Mouse (Mus musculus): Measurements from ENCODE around the gene Shisal1.

Gene Shisal1

GRCm38 (mm10) chr15:84425733-84426132 lies 21.2 kb downstream of the Shisal1 start:
- no peak for DNase-seq (ENCODE audit: low read depth, low spot score)

- DNase-seq (ENCODE audit: low read depth, low spot score) = no peak
These were observed 23.1 kb downstream of the Shisal1 start for GRCm38 (mm10) chr15:84423781-84424180.

DNA sequence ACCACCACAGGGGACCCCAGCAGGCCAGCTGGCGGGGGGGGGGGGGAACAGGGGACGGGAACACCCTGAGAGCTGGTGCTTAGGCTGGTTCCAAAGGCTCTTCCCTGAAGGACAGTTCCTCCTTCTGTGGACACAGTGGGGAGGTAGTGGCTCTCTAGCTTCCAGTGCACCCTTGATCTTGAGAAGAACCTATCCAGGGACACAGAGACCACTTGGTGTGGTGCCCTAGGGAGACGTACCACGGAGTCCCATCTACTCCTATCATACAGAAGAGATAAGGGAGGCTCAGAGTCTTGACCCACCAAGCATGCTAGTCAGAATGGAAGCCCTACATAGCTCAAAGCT lies 28.7 kb downstream of the Shisal1 start:
- DNase-seq (ENCODE audit: low read depth, low spot score) = no peak

DNA sequence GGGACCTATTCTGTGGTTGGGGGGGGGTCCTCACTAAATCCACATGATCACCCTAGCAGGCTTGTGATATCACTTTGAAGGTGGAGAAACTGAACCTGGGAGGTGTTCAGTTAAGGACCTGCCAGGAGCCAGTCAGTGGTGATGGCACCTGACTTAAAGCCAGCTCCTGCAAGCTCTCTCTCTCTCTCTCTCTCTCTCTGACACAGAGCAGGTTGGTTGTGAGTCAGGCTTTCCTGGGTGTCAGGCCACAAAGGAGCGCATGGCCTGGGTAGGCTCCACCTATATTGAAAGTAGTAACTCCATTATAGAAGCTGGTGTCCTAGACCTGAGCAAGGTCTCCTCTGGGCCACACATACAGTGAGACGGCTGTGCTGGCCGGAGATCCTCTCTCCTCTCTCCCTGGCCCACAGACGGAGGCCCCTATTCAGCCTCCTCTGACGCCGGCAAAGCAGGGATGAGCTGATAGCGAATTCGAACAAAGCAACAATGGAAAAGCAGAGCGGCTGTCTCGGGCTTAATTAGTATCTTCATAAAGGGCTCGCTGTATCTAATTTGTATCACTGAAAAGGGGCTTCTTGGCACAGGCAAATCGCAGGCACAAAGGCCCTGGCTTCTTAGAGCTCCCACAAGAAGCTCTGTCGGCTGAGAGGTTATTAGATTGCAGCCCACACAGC lies 29.2 kb downstream of the Shisal1 start:
- no peak for DNase-seq (ENCODE audit: low read depth, low spot score)

- DNase-seq (ENCODE audit: low read depth, low spot score) = no peak
These were observed 29.9 kb downstream of the Shisal1 start for GRCm38 (mm10) chr15:84417017-84417416.

GRCm38 (mm10) chr15:84414040-84414848 lies 32.7 kb downstream of the Shisal1 start:
- DNase-seq (ENCODE audit: low read depth, low spot score) = peak; percentile 71

GRCm38 (mm10) chr15:84412409-84412808 lies 34.5 kb downstream of the Shisal1 start:
- DNase-seq (ENCODE audit: low read depth, low spot score) = no peak

DNA sequence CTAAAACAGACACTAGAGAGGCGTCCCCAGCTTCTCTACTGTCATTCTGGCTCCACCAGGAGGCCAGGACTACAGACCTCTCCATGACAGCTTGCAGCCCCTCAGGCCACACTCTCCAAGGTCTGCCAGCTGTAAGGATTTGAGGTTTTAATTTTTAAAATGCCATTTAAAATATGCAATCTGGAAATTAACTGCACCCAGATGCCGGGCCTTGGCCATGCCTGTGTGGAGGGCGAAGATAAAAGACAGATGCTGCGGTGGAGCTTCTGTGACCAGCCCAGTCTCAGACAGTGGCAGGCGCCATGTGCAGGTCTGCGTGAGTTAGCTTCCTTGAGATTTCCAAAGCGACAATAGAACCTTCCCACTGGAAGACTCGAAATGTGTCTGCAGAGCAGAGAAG lies 36.8 kb downstream of the Shisal1 start:
- DNase-seq (ENCODE audit: low read depth, low spot score) = no peak

DNA sequence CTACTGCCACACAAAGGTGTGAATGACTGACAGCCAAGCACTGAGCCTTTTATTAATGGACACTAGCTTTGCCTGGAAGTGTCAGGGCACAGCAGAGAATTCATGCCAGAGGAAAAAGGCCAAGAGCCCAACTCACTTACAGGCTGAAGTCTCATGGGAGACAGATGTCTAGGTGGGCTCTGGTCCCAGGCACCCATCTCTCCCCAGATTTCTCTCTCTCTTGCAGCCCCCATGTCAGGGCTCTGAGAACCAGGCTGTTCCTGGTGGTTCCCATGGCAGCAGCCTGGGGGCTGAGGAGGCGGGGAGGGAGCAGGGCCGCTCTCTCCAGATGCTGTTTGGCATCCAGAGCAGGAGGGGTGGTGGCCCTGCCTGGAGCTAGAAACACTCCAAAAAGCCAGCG lies 38.3 kb downstream of the Shisal1 start:
- DNase-seq (ENCODE audit: low read depth, low spot score) = no peak

DNA sequence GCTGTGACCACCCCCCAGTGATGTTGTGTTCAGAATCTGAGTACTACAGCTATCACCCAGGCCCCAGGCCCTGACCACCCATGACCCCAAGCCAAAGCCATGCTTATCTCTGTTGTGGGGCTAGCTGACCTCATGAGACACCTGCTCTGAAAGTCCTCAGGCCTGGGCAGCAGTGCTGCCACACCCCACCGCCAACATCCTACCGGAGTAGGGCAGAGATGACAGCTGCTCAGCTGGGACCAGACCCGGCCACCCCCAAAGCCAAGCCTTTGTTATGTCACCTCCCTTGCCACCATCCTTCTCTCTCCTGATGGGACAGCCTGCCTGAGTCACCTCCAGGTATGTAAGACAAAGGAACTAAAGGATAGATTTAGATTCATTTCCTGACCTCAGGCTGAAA lies 41.1 kb downstream of the Shisal1 start:
- DNase-seq (ENCODE audit: low read depth, low spot score) = no peak

DNA sequence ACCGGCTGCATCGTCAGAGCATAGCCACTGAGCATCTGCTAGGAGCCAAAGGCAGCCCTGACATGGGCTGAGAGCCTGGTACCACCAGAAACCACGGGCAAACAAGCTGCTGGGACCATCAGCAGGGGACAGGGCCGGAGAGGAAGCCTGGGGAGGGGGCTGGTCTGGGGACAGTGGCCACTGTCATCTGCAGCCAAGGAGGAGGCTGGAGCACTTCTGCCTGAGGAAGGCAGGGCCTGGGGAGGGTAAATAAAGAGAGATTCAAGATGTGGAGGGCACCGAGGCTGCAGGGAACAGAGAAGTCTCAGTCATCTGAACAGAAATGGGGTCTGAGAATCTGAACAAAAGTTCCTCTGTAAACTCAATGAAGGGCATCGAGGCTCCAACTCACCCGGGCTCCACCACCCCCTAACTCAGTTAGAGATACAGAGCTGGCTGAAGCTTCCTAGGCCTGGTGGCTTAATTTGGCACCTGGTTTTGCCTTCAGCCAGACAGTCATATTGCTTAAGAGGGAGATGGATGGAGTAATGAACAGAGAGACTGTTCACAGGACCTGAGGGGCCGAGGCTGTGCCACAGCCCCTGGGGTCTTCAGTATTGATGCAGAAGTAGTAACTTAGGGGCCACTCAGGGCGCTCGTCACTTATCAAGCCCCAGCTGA lies 43.3 kb downstream of the Shisal1 start:
- DNase-seq (ENCODE audit: low read depth, low spot score) = no peak

DNA sequence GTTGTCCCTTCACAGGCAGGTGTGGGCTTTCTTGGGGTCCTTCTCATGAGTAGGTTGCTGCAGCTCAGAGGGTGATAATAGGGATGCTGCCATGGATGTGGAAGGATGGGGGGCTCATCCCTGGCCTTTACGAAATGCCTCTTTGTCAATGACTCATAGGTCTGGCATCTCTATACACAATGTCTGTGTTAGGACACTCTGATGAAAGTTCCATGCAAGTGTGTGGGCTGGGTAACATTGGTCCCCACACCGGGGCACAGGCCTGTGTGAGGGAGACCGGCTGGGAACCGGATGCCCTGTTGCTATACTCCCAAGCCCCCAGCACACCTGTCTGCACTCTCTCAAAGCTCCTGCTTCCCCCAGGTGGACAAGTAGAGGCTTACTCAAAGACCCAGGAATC lies 48.3 kb downstream of the Shisal1 start:
- DNase-seq (ENCODE audit: low read depth, low spot score) = no peak

DNA sequence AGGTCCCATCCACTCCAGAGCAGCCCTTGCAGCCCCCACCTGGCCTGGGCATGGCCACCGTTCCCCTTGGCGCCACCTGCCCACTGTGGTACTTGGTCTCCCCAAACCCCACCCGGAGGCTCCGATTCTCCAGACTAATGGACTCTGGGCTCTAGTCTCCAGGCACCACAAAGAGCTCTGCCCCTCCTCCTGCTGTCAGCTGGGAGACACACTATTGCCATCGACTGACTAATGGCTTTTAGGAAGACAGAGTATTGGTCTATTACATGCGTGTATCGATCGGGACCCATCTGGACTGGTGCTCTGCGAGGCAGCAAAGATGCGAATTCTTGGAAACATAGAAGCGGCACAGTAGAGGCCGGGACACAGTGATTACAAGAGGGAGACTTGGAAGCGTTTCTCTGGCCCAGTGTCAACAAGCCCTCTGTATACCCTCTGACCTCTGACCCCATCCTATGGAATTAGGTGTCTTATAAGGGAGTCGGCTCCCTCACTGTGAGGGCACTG lies 49.2 kb downstream of the Shisal1 start:
- DNase-seq (ENCODE audit: low read depth, low spot score) = no peak

GRCm38 (mm10) chr15:84395341-84396067 lies 51.4 kb downstream of the Shisal1 start:
- no peak for DNase-seq (ENCODE audit: low read depth, low spot score)

DNA sequence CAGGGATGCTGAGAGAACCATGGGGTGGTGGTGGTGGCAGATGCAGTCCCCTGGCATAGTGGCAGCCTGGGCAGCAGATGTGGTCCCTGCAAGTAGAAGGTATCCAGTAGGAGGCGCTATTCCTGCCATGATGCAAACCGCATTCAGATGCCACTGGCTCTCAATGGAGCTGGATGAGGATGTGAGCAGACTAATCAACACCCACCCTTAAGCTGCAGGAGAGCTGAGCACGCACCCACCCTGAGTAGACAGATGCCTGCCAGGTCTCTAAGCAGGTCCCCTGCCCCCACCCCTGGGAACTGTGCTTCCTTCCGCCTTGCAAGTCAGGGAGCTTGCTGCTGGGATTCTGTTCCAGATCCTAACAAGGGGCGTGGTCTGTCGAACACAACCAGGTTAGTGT lies 53.6 kb downstream of the Shisal1 start:
- DNase-seq (ENCODE audit: low read depth, low spot score) = peak; percentile 56

DNA sequence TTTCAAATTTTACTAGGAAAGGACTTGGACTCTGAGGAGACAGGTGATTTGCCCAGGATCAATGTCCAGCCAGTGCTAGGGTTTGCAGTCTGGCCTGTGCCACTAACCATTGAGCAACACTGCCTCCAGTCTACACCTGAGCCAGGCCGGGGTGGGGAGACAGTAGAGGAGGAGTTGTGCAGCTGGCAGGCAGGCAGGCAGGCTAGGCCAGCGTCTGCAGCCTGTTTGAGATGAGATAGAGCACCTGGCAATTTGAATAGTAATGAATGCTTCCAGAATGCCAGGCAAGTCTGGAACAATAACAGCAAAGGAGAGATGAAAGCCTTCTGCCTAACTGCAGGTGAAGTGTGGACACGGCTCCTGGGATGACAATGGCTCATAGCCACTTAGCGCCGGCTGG lies 54.1 kb downstream of the Shisal1 start:
- DNase-seq (ENCODE audit: low read depth, low spot score) = no peak

- DNase-seq (ENCODE audit: low read depth, low spot score) = no peak
These were observed 54.8 kb downstream of the Shisal1 start for GRCm38 (mm10) chr15:84392131-84392530.

- no peak for DNase-seq (ENCODE audit: low read depth, low spot score)
These were observed 58.2 kb downstream of the Shisal1 start for GRCm38 (mm10) chr15:84388698-84389131.

DNA sequence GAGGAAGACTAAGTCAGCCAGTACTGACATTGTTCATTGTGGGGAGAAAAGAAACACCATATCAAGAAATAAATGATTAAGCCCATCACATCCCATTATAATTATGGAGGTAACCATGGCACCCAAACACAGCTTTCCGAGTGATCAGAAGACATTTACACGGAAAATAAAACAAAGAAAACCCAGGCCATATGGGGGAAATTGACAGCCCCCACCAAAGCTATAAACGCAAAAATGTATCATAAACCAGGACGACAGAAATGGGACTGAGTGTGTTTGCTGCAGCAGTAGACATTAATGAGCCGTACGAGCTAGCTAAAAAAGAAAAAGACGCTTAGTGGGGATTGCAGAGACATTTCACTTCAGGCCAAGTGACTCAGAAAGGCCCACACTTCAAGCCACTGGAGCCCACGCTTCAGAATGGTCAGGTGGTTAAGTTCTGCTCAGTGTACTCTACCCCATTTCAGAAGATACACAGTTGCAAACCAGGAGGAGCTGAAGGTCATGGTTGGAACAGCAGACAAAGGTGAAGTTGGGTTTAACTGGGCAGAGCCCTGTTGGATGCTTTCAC lies 60.8 kb downstream of the Shisal1 start:
- no peak for DNase-seq (ENCODE audit: low read depth, low spot score)

GRCm38 (mm10) chr15:84384066-84384465 lies 62.8 kb downstream of the Shisal1 start:
- no peak for DNase-seq (ENCODE audit: low read depth, low spot score)

- no peak for DNase-seq (ENCODE audit: low read depth, low spot score)
These were observed 66.7 kb downstream of the Shisal1 start for GRCm38 (mm10) chr15:84380181-84380580.

Data from retina, postnatal 7 days (tissue).